Mouse (Mus musculus): ENCODE measurements around the gene Bptf.

- TF ChIP-seq CTCF (IDR thresholded peaks at IDR 0.05; ENCODE audit: low read depth) (no peak), EP300 (IDR thresholded peaks at IDR 0.05; ENCODE audit: low read depth) (no peak)
These were observed 133.2 kb downstream of the Bptf start for GRCm38 (mm10) chr11:106998651-106999150.

Measured in liver, postnatal 0 days (tissue).